Mouse (Mus musculus): ENCODE data around the gene Efcab5. TPM values are rescaled to one million over a fixed set of nuclear protein-coding genes. Genes with fewer than 3 reads are reported as not detected.
"Not testable (repeated sequence)": the region's sequence is repeated elsewhere in the genome, so short reads cannot be mapped to it uniquely, and the experiment has no call there.

Gene Efcab5
- polyA plus RNA-seq, 1 experiment from 2014 or later, result 0.79 TPM

DNA sequence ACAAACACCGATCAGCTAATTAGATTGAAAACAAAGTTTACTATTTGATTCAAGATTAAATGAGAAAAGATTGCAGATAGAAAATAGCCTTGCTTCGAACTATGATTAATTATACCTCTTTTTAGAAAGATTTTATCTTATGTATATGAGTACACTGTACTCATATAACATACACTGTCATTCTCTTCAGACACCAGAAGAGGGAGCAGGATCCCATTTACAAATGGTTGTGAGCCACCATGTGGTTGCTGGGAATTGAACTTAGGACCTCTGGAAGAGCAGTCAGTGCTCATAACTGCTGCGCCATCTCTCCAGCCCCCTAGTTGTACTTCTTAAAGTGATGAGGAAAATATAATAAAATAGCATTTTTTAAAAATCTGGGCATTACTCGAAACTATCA is 55.3 kb downstream of the Efcab5 start:
- Histone ChIP-seq H3K4me1 (no peaks in the 10 kb centered on the region), H3K4me2 (replicated peaks) (no peak overlapping the region), H3K27me3 (no peaks in the 10 kb centered on the region), H3K9me3 (replicated peaks) (no peaks in the 10 kb centered on the region), H3K36me3 (no peaks in the 10 kb centered on the region), H3K27ac (replicated peaks) (no peak overlapping the region), H3K9ac (no peak overlapping the region), H3K4me3 (replicated peaks) (no peak overlapping the region)
- ATAC-seq (ENCODE audit: insufficient number of reproducible peaks, low FRiP score, low TSS enrichment, low read depth), result no peak
- WGBS, result 98% methylated on average over 4 of the region's 4 CpGs

DNA sequence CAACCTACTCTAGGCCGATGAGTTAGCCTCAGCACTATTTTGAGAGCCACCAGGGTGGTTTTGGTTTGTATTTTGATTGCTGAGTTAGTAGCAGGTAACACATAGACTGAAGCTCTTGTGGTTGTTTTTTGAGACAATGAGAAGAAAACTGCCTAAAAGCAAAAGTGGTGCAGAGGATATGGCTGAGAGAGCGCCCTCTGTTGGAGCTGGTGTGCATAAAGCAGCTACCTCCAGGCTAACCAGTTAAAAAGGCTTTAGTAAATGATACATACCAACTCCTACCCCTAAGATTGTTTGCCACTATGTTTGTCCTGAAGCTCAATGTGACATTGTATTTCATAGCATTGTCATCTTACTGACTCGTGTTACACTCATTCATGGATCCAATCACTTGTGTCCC is 56.2 kb downstream of the Efcab5 start:
- WGBS, result 60% methylated on average over 3 of the region's 3 CpGs
- no peak overlapping the region for H3K27ac ChIP-seq (replicated peaks)
- H3K4me3 ChIP-seq (replicated peaks), result no peak overlapping the region
- H3K4me2 ChIP-seq (replicated peaks), result no peak overlapping the region
- no peaks in the 10 kb centered on the region for H3K4me1 ChIP-seq
- no peaks in the 10 kb centered on the region for H3K27me3 ChIP-seq
- no peaks in the 10 kb centered on the region for H3K9me3 ChIP-seq (replicated peaks)
- ATAC-seq (ENCODE audit: insufficient number of reproducible peaks, low FRiP score, low TSS enrichment, low read depth), result no peak
- H3K9ac ChIP-seq, result no peak overlapping the region
- no peaks in the 10 kb centered on the region for H3K36me3 ChIP-seq

DNA sequence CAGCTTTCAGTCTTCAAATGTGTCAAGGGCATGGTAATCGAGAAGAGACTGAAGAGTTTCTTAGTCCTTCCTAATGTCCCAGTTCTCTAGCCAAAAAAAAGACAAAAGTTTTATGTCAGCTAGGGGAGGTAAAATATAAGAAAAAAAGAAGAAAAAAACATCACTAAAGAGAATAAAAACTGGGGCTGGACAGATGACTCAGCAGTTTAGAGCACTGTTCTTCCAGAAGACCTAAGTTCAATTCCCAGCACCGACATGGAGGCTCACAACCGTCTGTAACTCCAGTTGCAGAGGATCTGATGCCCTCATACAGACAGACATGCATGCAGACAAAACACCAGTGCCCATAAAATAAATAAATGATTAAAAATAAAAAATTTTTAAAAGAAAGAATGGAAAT is 60.2 kb downstream of the Efcab5 start:
- H3K36me3 ChIP-seq, result no peaks in the 10 kb centered on the region
- H3K4me2 ChIP-seq (replicated peaks), result no peak overlapping the region
- no peak for ATAC-seq (ENCODE audit: insufficient number of reproducible peaks, low FRiP score, low TSS enrichment, low read depth)
- no peak overlapping the region for H3K27ac ChIP-seq (replicated peaks)
- no peak overlapping the region for H3K9ac ChIP-seq
- H3K4me3 ChIP-seq (replicated peaks), result no peak overlapping the region
- 81% methylated on average over 3 of the region's 3 CpGs for WGBS
- no peaks in the 10 kb centered on the region for H3K4me1 ChIP-seq
- no peaks in the 10 kb centered on the region for H3K9me3 ChIP-seq (replicated peaks)
- H3K27me3 ChIP-seq, result no peaks in the 10 kb centered on the region

DNA sequence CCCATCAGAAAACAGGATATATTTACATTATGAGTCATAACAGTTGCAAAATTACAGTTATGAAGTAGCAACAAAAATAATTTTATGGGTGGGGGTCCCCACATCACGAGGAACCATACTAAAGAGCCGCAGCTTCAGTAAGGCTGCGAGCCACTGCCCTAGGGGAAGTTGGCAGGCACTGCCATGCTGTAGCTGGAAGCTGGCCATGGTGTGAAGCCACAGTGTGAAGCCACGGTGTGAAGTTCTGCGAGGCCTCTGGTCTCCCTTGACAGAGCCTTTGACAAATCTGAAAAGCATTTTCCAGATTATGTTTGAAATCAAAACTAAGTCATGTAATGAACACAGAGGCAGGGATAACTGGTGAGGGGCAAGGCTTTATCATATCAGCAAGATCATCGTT is 77.6 kb downstream of the Efcab5 start:
- H3K27me3 ChIP-seq, result no peaks in the 10 kb centered on the region
- ATAC-seq (ENCODE audit: insufficient number of reproducible peaks, low FRiP score, low TSS enrichment, low read depth), result no peak

DNA sequence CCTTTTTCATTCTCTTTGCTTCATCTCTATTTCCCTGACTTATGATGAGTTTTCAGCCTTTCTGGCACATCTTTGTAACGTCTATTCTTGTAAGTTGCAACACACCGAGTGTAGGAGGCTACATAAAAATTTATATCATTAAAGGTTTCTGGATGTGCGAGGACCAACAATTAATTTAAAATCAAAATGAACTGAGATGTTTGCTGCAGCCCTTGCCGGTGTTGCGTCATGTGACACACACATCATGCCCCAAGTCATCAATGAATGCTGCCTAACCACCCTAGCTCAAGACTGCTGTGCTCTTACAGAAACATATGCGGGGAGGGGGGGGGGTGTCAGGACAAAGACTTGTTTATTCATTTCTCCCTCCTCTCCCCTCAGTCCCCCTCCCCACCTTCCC is 80.3 kb downstream of the Efcab5 start:
- no peak overlapping the region for H3K9ac ChIP-seq
- WGBS, result 88% methylated on average over 6 of the region's 6 CpGs

More for the DNA sequence above, 77.6 kb downstream of the Efcab5 start:
- 66% methylated on average over 6 of the region's 6 CpGs for WGBS
- Histone ChIP-seq H3K9ac (no peak overlapping the region), H3K4me2 (replicated peaks) (no peak overlapping the region), H3K27ac (replicated peaks) (no peak overlapping the region), H3K4me3 (replicated peaks) (no peak overlapping the region), H3K4me1 (no peaks in the 10 kb centered on the region), H3K36me3 (no peaks in the 10 kb centered on the region), H3K9me3 (replicated peaks) (no peaks in the 10 kb centered on the region)

DNA sequence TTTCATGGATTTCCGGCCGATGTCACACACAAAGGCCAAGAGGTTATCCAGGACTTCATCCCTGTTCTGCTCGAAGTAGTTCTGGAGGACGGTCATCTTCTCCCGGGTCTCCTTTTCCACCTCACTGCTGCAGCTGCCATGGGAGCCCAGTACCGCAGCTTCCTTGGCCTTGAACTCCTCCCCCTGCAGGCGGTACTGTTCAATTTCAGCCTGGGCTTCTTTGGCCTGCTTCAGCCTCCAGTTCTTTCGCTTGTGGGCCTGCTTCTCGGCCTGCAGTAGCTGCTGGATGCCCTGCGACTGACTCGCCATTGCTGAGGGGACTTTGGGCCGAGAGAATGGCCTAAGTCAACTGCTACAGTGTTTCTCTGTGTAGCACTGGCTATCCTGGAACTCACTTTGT is 80.9 kb downstream of the Efcab5 start:
- ATAC-seq (ENCODE audit: insufficient number of reproducible peaks, low FRiP score, low TSS enrichment, low read depth); H3K27me3 ChIP-seq; H3K9ac ChIP-seq; H3K4me3 ChIP-seq (replicated peaks); H3K27ac ChIP-seq (replicated peaks); H3K4me1 ChIP-seq; H3K9me3 ChIP-seq (replicated peaks); H3K4me2 ChIP-seq (replicated peaks); H3K36me3 ChIP-seq: not testable (repeated sequence)
- 81% methylated on average over 12 of the region's 12 CpGs for WGBS

More for the DNA sequence above, 80.3 kb downstream of the Efcab5 start:
- no peaks in the 10 kb centered on the region for H3K9me3 ChIP-seq (replicated peaks)
- H3K4me2 ChIP-seq (replicated peaks), result no peak overlapping the region
- no peaks in the 10 kb centered on the region for H3K4me1 ChIP-seq
- no peak for ATAC-seq (ENCODE audit: insufficient number of reproducible peaks, low FRiP score, low TSS enrichment, low read depth)
- no peaks in the 10 kb centered on the region for H3K36me3 ChIP-seq
- no peaks in the 10 kb centered on the region for H3K27me3 ChIP-seq
- no peak overlapping the region for H3K4me3 ChIP-seq (replicated peaks)
- H3K27ac ChIP-seq (replicated peaks), result no peak overlapping the region

DNA sequence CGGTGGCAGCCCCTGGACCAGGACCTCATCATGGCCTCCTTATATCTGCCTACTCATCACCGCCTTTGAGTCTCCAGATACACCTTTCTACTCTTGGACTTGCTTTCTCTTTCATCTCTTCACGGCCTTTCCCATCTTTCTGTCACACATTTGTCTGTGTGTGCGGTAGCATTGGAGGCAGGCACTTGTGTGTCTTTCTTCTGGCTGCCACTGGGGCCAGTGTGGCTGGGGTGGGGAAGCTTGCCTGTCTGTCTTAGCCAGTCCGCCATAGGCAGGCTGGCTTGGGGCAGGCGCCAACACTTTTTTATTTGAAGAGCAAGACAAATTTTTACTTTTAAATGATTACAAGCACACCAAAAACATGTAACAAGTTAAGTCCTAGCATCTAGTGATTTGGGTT is 81.8 kb downstream of the Efcab5 start:
- ATAC-seq (ENCODE audit: insufficient number of reproducible peaks, low FRiP score, low TSS enrichment, low read depth), result no peak
- no peaks in the 10 kb centered on the region for H3K36me3 ChIP-seq
- no peak overlapping the region for H3K9ac ChIP-seq
- H3K27ac ChIP-seq (replicated peaks), result no peak overlapping the region
- WGBS, result 88% methylated on average over 6 of the region's 6 CpGs
- no peaks in the 10 kb centered on the region for H3K27me3 ChIP-seq
- no peaks in the 10 kb centered on the region for H3K4me1 ChIP-seq
- no peaks in the 10 kb centered on the region for H3K9me3 ChIP-seq (replicated peaks)
- H3K4me2 ChIP-seq (replicated peaks), result no peak overlapping the region
- no peak overlapping the region for H3K4me3 ChIP-seq (replicated peaks)

DNA sequence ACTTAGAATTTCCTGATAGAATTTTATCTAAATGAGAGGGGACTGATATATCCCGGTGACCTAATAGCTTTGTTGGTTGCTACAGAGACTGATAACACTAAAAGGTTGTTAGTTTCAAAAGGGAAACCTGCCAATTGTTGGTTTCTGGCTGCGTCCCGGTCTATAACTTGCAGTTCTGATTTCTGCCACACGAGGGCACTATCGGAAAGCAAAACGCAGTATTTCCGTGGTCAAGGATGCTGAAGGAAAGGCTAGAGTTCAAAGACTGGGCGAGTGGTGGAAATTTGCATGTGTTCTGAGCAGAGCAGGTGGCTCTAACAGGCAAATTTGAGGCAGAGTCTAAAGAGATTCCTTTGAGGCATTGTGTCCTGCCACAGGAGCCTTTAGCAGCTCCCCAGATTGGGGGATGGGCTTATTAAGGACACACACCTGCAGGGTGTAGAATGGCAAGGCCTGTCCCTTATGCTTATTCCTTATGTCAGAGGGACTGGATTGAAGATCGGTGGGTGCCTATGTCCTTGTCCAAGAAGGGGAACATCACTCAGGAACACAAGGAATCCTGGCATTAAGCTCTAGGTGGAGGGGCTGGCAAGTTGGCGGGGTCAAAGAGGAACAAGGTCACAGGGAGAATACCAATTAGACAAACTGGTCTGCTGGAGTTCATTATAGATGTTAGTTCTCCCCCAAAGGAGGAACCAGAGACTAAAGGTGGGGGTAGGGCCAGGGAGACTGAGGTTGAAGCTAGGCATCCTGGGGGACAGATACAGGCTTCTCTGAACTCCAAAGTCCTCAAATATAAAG is 88.4 kb downstream of the Efcab5 start:
- WGBS, result 16% methylated on average over 10 of the region's 10 CpGs
- H3K9me3 ChIP-seq (replicated peaks), result no peaks in the 10 kb centered on the region
- no peak overlapping the region for H3K27ac ChIP-seq (replicated peaks)
- H3K4me1 ChIP-seq, result peaks cover 6% of the 10 kb centered on the region; the same call in 1 of the 2 replicates
- no peak overlapping the region for H3K9ac ChIP-seq
- H3K36me3 ChIP-seq, result no peaks in the 10 kb centered on the region
- H3K4me3 ChIP-seq (replicated peaks), result no peak overlapping the region
- no peaks in the 10 kb centered on the region; the same call in 1 of the 2 replicates for H3K27me3 ChIP-seq
- H3K4me2 ChIP-seq (replicated peaks), result no peak overlapping the region
- no peak; the same call in 1 of the 2 replicates for ATAC-seq (ENCODE audit: insufficient number of reproducible peaks, low FRiP score, low TSS enrichment, low read depth)

DNA sequence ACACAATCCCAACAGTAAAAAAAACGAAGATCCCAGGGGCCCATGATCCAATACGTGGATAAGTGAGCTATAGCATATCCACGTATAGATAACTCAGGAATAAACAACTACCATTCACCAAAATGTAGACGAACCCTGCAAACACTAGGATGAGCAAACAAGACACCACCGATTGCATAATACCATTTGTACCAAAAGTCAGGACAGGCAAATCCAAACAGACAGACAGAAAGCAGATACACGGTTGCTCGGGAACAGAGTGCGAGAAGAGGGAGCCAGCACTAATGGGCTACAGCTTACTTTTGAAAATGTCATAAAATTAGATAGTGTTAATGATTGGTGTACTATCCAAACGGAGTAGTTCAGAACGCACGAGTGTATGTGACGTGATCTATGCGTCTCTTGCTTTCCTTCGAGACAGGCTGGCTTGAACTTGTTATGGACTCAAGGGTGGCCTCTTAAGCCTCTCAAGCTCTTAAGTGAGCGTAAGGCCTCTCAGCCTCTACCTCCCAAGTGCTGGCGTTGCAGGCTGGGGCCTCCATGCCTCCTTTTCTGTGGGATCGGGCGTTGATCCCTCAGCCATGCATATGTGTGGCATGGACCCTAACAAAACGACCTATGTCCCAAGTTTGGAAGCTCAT is 90.3 kb downstream of the Efcab5 start:
- Histone ChIP-seq H3K27ac (replicated peaks) (no peak overlapping the region), H3K4me3 (replicated peaks) (no peak overlapping the region), H3K4me2 (replicated peaks) (no peak overlapping the region), H3K27me3 (no peaks in the 10 kb centered on the region; the same call in 1 of the 2 replicates), H3K4me1 (peaks cover 6% of the 10 kb centered on the region; the same call in 1 of the 2 replicates), H3K9ac (no peak overlapping the region), H3K9me3 (replicated peaks) (no peaks in the 10 kb centered on the region), H3K36me3 (no peaks in the 10 kb centered on the region)
- no peak for ATAC-seq (ENCODE audit: insufficient number of reproducible peaks, low FRiP score, low TSS enrichment, low read depth)
- WGBS, result 74% methylated on average over 19 of the region's 19 CpGs

DNA sequence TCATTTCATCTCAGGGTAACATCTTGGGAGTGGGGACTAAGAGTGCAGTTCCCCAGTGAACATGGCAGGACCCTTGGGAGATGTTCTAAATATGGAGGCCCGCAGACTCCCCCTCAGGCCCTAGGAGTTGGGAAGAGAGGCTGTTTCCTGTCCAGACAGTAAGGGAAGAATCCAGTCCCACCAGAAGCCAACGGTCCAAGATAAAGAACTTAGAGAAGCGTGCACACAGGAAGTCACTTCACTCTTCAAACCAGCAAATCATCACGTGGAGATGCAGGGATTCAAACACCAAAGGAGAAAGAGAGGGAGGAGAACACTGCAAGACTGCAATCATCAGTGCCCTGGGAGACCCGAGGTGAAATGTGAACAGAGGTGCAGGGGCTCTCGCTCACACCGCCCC is 91.8 kb downstream of the Efcab5 start:
- WGBS, result 58% methylated on average over 7 of the region's 7 CpGs
- Histone ChIP-seq H3K9me3 (replicated peaks) (no peaks in the 10 kb centered on the region), H3K4me1 (peaks cover 6% of the 10 kb centered on the region; the same call in 1 of the 2 replicates), H3K9ac (no peak overlapping the region), H3K4me2 (replicated peaks) (no peak overlapping the region), H3K4me3 (replicated peaks) (no peak overlapping the region), H3K27me3 (no peaks in the 10 kb centered on the region; the same call in 1 of the 2 replicates), H3K27ac (replicated peaks) (no peak overlapping the region), H3K36me3 (no peaks in the 10 kb centered on the region)
- ATAC-seq (ENCODE audit: insufficient number of reproducible peaks, low FRiP score, low TSS enrichment, low read depth), result no peak

DNA sequence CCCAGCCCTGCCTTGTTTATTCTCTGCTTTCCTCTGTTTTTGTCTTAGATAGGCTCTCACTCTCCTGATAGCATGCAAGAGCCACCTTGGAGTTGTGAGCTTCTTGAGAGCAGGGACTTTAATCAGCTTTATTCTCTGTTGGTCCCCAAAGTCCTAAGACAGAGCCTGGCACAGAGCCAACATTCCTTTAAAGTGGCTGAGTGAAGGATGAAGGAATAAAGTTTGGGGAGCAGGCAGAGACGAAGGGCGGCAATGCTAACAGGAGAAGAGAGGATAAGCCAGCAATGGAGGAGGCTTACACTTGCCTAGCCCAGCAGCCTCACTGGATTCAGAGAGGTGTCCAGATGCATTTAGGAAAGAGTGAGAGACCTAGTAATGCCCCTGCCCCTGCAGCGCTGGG is 92.2 kb downstream of the Efcab5 start:
- Histone ChIP-seq H3K9ac (no peak overlapping the region), H3K4me1 (peaks cover 6% of the 10 kb centered on the region; the same call in 1 of the 2 replicates), H3K27me3 (no peaks in the 10 kb centered on the region; the same call in 1 of the 2 replicates), H3K4me3 (replicated peaks) (no peak overlapping the region), H3K36me3 (no peaks in the 10 kb centered on the region), H3K27ac (replicated peaks) (no peak overlapping the region), H3K4me2 (replicated peaks) (no peak overlapping the region), H3K9me3 (replicated peaks) (no peaks in the 10 kb centered on the region)
- 55% methylated on average over 3 of the region's 3 CpGs for WGBS
- ATAC-seq (ENCODE audit: insufficient number of reproducible peaks, low FRiP score, low TSS enrichment, low read depth), result no peak

All from embryonic facial prominence, embryonic 15.5 days (tissue).